Mouse (Mus musculus): ENCODE results near the gene Krt8.

The Krt8 gene

DNA sequence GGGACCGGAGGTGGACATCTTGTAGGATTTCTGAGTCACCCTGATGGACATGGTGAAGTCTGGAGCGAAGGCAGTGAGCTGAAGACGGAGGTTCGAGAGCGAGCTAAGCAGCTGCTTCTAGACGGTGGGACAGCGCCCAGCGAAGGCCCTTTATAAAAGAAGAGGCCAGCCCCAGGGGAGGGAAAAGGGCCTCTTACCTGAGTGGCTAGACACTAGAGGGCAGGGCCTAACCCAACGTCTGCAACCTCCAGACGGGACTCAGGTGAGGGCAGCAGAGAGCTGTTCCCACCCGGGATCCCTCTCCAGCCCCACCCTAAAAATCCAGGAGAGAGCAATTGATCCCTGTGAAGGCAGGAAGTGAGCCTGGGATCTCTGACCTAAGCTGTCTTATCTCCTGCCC is at the start of gene Krt8:
Krt8 (minus strand) TSS at position 294 of the 400 bp plus-strand sequence.
- no peak for DNase-seq (ENCODE audit: low spot score in 2 of 2)

DNA sequence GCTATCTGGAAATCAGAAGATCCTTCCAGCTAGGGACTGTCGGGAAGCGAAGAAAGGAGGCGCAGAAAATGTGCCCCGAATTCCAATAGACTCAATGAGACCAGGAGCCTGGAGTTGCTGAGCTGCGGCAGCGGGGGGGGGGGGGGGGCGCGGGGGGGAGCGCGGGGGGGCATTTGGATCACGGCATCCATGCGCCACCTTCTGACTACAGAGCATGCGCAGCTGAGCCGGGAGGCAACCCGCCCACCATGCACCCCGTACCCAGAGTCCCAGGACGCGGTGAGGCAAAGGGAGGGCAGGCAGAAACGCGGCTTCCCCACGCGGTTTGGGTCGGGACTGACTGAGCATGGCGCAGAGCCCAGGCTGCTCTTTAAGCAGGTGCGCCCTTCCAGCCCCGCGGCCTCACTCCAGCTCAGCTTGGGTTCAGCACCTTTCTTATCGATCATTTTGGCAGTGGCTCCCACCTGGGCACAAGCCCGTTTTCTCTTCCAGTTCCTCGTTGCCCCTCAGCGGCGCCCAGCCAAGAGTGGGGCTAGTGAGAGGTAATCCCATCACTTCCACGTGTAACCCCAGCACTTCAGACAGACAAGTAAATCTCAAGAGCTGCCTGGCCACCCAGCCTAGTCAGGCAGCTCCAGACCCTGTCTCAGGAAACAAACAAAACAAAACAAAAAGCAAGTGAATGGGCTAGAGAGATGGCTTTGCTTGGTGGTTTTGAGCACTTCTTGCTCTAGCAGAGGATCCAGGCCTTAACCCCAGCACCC is 47.8 kb upstream of the Krt8 start:
- DNase-seq (ENCODE audit: low spot score in 2 of 2): peak in 1 of 2 experiments; percentile 26

DNA sequence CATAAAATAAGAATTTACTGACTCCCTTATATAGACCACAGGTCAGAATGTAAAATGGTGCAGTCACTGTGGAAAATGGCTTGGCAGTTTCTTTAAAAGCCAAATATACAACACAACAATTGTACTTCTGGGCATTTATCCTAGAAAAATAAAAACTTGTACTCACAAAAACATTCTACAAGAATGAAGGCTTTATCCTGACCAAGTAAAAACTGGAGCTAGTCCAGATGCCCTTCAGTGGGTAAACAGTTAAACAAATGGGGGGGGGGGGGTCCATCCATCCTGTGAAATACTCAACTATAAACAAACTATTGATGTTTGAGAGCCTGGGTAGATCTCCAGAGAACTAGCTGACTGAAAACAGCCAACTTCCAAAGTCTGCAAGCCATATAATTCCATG is 45.6 kb upstream of the Krt8 start:
- no peak for DNase-seq (ENCODE audit: low spot score in 2 of 2)

DNA sequence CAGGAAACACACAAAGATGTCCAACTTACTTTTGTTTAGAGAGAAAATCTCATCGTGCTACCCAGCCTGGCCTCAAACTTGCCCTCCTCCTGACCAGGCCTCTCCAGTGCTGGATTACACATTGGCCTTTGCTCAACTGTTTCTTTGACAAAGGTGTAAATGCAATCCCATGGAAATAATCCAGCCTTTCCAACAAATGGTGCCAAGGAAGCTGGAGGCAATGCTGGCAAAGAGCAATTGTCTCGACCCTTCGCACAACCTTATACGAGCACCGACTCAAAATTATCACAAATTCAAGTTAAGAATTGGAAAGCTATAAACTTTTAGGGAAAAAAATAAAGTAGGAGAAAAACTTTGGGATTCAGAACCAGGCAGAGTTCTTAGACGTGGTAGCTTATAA is 43.7 kb upstream of the Krt8 start:
- DNase-seq (ENCODE audit: low spot score in 2 of 2): no peak

DNA sequence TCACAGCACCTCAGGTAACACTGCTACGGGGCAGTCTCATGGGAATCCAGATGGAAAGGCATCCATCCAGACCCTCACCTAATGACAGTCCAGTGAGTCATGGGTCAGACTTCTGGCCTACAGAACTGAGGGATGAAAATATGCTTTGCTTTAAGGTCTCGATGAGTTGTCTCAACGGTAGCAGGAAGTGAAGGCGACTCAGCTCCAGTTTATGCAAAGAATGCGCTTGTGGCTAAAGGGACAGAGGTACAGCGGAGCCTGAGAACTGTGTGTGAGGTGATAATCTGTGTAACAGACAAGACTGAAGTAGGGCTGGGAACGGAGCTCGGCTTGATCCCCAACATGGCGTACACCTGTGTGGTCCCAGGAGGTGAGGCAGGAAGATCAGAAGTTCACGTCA is 41.4 kb upstream of the Krt8 start:
- no peak for DNase-seq (ENCODE audit: low spot score in 2 of 2)

DNA sequence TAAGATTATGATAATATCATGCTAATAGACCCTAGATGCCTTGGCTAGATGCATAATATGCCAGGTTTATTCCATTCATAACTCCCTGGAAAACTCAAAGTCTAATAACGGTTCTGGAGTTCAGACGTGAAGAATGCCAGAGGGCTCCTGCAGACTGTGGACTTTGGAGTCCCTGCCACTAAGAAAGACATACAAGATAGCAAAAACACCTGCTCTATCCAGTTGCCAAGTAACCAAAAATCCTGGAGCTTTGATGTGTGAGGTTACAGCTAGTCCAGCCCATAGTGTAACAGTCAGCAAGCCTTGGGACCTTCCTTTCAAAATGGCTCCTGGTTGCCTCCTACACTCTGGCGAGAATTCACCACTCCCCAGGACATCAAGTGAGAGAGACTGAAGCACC is 40.5 kb upstream of the Krt8 start:
- DNase-seq (ENCODE audit: low spot score in 2 of 2): no peak

DNA sequence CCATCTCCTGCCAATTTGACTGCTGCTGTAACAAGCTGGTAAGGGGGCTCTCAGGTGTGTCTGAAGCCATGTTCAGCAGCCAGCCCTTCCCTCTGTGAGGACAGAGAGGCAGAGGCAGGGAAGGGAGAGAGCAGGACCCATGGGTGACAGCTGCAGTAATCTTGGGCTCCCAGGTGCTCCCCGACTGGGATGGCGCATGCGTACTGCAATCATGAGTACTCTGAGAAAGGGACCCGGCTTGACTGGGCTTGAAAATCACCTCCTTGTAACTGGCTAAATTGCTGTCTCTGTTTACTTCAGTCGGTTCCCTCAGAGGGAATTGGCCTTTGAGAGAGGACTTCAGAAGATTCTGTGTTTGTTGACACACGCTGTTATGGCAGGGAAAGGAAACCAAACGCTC is 37.7 kb upstream of the Krt8 start:
- no peak for DNase-seq (ENCODE audit: low spot score in 2 of 2)

DNA sequence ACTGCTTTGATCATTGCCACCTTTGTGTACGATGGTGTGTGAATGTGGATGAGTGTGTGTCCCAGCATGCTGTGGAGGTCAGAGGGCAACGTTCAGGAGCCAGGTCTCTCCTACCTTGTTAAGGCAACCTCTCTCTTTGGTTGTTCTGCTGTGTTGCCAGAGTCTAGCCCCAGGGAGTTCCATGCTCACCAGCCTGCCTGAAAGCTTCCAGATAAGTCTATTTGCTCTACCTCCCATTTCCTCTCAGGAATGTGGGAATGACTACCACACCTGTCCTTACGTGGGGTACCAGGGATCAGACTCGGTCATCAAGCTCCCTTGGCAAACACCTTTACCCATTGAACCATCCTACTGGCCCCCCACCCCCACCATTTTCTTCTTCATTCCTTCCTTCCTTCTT is 36.0 kb upstream of the Krt8 start:
- DNase-seq (ENCODE audit: low spot score in 2 of 2): no peak

DNA sequence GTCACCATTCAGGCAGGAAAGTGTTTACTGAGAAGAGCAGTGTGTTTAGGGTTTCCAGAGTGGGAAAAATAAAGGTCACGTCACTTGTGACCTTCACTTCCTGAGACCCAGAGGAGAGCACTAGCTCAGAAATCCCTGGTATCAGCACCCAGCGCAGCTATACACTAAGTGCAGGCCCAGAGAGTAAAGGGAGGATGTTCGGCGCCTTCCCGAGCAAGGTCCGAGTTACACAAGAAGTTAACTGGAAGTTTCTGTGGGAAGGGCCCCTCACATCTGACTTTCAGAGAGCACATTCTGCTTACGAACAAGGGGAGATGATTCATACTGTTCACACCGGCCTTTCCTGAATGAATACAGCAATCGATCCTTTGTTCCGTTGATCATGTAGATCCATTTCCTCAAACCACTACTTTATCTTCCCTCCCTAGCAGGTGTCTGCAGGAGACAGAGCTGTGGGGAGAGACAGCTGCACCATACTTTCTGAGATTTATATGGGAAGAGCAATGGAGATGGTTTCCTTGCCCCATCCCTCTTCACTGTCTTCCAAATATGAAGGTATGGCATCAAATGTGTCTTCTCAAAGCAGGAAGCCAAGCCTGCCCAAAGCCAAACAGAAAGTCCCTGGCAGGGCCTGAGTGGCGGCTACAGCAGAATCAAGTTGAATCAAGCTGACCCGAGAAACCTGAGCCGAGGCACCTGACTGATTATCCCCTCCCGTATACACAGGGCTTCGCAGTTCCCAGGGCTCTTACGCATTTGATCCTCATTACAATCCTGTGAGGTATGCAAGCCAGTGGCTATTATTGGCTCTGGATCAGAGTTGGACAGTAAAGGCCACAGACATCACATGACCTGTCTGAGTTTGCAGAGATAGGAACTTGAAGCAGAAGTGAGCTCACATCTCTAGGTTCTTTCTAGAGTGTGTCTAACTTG is 30.1 kb upstream of the Krt8 start:
- no peak for DNase-seq (ENCODE audit: low spot score in 2 of 2)

DNA sequence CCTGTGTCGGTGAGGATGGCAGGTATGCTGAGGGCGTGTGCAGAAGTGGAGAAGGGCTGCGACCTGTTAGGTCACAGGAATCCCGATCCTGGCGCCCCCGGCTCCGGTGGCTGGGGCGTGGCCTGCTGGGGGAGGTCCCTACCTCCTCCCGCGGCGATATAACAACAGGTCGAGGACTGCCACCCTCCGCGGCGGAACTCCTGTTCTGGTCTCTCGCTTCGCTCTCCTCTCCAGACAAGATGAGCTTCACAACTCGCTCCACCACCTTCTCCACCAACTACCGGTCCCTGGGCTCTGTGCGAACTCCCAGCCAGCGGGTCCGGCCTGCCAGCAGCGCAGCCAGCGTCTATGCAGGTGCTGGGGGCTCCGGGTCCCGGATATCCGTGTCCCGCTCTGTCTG is 23.8 kb upstream of the Krt8 start, which contains the start of gene Krt18:
Krt18 (plus strand) TSS at position 141 of the 400 bp plus-strand sequence.
- no peak for DNase-seq (ENCODE audit: low spot score in 2 of 2)

DNA sequence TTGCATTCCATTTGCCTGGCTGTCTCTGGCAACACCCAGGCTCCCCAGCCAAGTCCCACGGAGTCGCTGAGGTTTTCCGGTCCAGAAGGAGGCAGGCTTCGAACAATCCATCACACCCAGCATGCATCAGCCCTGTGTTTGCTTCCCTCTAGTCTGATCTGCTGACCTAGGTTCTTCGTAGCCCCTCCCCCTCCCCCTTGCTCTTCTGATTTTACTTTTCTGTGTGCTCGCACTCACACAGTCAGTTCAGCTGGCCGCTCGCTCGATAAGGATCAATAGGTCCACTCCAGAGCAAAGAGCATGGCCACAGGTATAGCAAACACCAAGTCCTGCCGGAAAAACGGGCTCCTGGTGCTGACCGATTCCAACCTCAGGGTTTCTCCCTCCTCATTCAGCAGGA is 22.1 kb upstream of the Krt8 start:
- no peak for DNase-seq (ENCODE audit: low spot score in 2 of 2)

DNA sequence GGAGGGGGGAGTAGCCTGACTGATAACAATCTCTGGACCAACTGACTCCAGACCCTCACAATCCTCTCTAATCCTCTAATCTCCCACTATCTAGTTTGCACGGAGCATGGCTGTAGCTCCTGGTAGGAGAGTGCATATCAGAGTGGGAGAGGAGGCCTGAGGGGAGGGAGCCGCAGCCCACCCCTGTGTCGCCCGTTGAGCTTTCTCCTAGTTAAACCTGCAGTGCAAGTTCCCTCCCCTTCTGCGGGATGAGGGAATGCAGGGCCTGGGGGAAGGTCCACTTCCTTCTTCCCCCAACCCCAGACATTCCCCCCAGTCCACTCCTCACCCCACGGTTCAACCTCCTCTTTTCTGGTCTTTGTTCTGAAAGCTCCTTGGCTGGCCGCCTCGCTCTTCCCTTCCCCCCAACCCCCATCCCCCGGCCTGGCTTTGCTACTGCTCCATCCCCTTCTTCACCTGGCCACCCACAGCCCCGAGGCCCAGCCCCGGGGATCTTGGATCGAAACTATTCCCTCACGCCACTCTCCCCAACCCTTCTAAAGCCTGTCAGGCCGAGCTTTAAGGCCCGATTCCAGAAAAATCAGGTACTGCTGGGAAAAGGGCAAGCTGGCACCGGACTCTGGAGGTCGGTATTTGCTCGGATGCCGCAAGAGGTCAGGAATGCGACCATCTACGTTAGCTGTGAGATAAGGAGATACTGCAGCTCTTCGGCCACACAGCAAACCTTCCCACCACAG is 21.0 kb upstream of the Krt8 start:
- DNase-seq (ENCODE audit: low spot score in 2 of 2): no peak

DNA sequence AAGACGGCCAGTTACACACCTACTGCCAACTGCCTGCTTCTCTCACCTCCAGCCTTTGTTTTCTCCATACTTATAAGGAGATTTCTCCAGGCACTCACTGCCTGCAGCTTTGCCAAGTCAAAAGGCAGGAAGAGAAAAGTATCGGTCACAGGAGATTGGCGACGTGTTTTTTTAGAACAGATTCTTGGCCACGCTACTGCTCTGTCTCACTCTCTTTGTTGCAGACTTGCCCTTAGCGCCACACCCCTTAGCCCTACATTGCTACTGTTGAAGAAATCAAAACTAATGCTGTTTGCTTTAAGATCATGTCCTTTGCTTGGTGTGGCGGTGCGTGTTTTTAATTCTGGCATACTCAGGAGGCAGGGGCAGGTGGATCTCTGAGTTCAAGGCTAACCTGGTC is 19.6 kb upstream of the Krt8 start:
- DNase-seq (ENCODE audit: low spot score in 2 of 2): no peak

DNA sequence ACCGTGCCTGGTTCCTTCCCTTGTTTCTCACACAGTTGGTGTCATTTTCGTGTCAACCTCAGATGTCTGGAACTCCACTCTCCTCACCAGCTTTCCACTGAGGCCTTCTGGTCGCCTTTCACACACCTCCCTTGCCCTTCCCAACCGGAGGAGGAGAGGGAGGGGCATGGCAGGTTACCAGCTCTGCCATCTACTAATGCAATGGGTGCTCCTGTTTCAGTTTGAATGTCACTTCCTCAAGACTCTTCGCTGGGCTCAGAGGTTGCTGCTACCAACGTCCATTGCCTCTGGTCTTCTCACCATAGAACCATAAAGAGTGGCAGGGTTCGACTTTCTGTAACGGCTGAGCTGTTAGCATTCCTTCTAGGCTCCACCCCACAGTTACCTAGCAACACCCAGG is 18.2 kb upstream of the Krt8 start:
- no peak for DNase-seq (ENCODE audit: low spot score in 2 of 2)

DNA sequence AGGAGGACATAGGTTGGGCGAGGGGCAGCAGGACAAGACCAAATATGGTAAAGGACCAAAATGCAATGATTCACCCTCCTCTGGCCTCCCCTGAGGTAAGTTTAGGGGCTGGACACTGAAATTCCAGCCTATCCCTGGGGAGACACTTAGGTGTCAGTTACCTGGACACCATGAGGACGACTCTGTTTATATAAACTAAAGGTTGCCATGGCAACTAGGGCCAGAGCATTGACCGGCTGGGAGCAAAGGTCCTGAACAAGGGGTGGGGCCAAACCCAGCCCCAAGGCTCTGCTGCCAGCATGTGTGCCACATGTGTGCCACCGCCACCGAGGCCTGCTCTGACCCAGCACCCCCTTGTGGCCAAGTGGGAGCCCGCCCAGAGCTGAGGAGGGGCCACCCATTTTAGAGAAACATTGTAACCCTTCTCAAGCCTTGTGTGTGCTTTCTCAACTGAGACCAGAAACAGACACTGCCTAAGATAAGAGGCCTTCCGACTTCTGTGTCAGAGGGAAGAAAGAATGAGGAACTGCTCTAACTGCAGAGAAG is 13.7 kb upstream of the Krt8 start:
- no peak for DNase-seq (ENCODE audit: low spot score in 2 of 2)

DNA sequence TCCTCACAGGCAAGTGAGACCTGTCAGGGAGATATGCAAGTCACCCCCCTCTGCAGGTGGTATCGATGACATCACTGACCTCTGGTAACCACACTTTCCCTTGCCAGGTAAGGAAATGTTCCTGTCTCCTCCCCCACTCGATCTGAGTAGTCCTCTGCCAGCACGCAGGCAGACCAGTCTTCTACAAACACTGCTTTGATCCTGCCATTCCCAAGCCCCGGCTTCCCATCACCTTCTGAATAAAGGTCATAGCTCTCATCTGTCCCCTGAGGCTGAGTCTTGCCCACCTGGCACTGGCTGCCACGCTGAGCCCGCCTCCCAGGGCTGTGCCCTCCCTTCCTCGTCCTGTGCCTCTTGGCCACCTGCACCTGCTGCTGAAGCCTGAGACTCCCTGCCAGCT is 12.5 kb upstream of the Krt8 start:
- no peak for DNase-seq (ENCODE audit: low spot score in 2 of 2)

DNA sequence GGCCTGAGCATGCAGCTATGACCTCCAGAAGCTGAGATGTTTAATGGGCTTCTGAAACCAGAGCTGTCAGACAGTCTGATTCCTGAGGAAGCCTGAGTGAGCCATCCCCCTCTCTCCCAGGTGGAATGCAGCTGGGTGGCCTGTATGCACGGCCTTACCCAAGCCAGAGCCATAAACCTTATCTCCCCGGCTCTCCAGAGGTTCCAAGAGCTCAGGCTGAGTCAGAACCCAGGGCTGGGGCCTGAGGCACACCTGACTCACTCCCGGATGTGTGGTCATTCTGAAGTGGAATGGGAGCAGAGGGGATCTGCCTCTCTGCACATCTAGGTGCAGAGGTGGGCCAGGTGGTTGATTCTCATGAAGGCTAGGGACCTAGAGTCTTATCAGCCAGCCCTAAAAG is 11.8 kb upstream of the Krt8 start:
- no peak for DNase-seq (ENCODE audit: low spot score in 2 of 2)

DNA sequence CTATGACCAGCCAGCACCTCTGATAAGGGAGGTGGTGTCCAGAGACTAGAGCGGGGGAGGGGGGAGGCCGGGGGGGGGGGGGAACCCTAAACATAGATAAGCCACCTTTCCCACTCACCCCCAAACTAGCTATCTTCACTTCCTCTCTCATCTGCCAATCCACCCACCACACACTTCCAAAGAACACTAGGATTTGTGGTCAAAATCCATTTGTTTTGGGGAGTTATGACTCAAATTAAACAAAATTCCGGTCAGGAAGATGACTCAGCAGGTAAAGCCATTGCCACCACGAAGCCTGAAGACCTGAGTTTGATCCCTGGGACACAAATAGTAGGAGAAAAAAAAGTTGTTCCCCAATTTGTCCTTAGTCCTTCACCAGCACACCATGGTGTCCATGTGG is 10.6 kb upstream of the Krt8 start:
- DNase-seq (ENCODE audit: low spot score in 2 of 2): no peak

DNA sequence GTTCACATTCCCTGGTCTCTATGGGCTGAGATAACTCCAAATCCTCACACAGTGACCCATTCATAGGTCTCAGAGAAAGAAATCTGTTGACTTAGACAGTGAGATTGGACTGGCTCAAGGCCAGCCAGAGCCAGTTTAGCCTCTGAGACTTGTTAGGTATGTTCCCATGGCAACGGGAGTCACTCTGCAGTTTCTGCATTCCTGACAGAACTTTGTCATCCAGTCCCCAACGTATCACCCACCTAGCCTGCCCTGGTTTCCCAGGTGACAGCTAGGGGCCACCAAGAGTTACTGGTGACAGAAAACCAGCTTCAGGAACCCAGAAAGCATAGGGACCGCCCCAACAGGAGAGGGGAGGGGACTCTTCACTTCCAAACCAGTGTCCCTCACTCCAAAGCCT is 9.4 kb upstream of the Krt8 start:
- no peak for DNase-seq (ENCODE audit: low spot score in 2 of 2)

DNA sequence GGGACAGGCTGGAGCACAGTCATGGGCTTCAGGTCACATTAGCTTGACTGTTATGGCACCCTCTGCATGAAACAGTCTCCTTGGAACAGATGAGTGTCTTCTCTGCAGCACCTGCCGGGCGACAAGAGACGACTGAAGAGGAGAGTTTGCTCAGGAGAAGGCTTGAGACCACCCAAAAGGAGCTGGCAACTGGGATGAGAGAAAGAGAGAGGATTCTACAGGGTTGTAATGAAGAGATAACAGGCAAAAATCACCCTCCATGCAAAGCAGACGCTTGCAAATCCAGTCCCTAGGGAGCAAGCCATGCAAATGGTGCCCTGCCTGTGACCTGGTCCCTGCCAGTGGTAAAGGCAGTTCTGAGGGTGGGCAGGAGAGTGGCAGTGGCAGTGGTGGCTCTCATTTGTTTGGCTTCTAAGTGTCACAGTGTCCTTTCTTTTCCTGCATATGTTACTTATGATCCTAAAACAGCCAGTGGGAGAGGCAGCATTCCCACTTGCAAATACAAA is 8.0 kb upstream of the Krt8 start:
- DNase-seq (ENCODE audit: low spot score in 2 of 2): no peak

DNA sequence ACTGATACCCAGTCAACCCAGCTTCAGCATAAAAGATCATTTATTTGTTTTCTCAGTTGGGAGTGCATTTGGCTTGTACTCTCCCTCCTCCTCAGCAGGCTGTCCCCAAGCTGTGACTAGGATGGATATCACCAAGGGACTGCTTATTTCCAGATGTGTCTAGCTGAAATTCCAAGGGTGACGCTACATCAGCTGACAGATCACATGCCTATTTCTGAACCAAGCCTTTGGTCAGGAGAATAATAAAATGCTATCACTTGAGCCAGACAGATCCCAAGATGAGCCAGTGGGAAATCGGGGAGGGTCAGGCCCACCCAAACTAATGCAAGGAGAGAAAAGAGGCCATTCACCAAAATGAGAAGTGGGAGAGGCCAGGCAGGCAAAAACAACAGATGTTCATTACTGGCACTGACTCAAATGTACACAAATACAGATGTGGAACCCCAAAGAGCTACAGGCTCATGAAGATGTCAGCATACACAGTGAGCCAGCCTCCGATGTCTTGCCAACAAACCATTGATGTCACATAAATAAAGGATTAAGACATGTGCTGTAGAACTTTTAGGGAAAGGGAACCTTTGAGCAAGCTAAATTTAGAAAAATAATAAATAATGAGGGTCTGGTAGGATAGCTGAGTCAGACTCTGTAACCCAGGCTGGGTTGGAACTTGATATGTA is 6.4 kb upstream of the Krt8 start:
- no peak for DNase-seq (ENCODE audit: low spot score in 2 of 2)
